Mouse (Mus musculus) ovary, adult 18-20 months (tissue): Measurements from ENCODE around the gene Palm2.
"Not testable (repeated sequence)": the region's sequence is repeated elsewhere in the genome, so short reads cannot be mapped to it uniquely, and the experiment has no call there.

ENCODE experiments used
- DNase-seq: peaks from one replicate; pipeline ENCODE4 v3.0.0; 2022; ENCODE audit warnings: low spot score, mixed read lengths

Gene Palm2

GRCm38 (mm10) chr4:57433941-57434704 is at the start of gene Palm2:
Palm2 (plus strand) TSS chr4:57434247.
- peak; percentile 51 for DNase-seq

- no peak for DNase-seq
These were observed 49.7 kb upstream of the Palm2 start for GRCm38 (mm10) chr4:57384355-57384754.

- no peak for DNase-seq
These were observed 42.9 kb upstream of the Palm2 start for GRCm38 (mm10) chr4:57391103-57391502.

- DNase-seq, result no peak
These were observed 37.6 kb upstream of the Palm2 start for GRCm38 (mm10) chr4:57396414-57396813.

GRCm38 (mm10) chr4:57412385-57412784 is 21.7 kb upstream of the Palm2 start:
- not testable (repeated sequence) for DNase-seq

GRCm38 (mm10) chr4:57413016-57413415 is 21.0 kb upstream of the Palm2 start:
- no peak for DNase-seq

GRCm38 (mm10) chr4:57413670-57414069 is 20.4 kb upstream of the Palm2 start:
- not testable (repeated sequence) for DNase-seq

- DNase-seq, result peak; percentile 61
These were observed 10.0 kb upstream of the Palm2 start for GRCm38 (mm10) chr4:57424011-57424410.

- DNase-seq, result no peak
These were observed 5.7 kb upstream of the Palm2 start for GRCm38 (mm10) chr4:57428317-57428716.

GRCm38 (mm10) chr4:57434705-57435360 is 786 bp downstream of the Palm2 start:
- DNase-seq, result no peak

- no peak for DNase-seq
These were observed 2.2 kb downstream of the Palm2 start for GRCm38 (mm10) chr4:57436286-57436685.

- DNase-seq, result no peak
These were observed 12.0 kb downstream of the Palm2 start for GRCm38 (mm10) chr4:57446082-57446481.

GRCm38 (mm10) chr4:57446854-57447444 is 12.9 kb downstream of the Palm2 start:
- DNase-seq, result no peak

- DNase-seq, result no peak
These were observed 17.8 kb downstream of the Palm2 start for GRCm38 (mm10) chr4:57451896-57452295.

GRCm38 (mm10) chr4:57452661-57453060 is 18.6 kb downstream of the Palm2 start:
- no peak for DNase-seq

GRCm38 (mm10) chr4:57462378-57462777 is 28.3 kb downstream of the Palm2 start:
- DNase-seq, result no peak

- DNase-seq, result no peak
These were observed 48.4 kb downstream of the Palm2 start for GRCm38 (mm10) chr4:57482435-57482834.

- no peak for DNase-seq
These were observed 52.3 kb downstream of the Palm2 start for GRCm38 (mm10) chr4:57486392-57486791.

GRCm38 (mm10) chr4:57489887-57490286 is 55.8 kb downstream of the Palm2 start:
- no peak for DNase-seq

GRCm38 (mm10) chr4:57504792-57505191 is 70.7 kb downstream of the Palm2 start:
- no peak for DNase-seq

GRCm38 (mm10) chr4:57510576-57510975 is 76.5 kb downstream of the Palm2 start:
- no peak for DNase-seq

GRCm38 (mm10) chr4:57511734-57512133 is 77.7 kb downstream of the Palm2 start:
- no peak for DNase-seq
